Mouse (Mus musculus) ovary, postnatal 14 days (tissue): Measurements from ENCODE around the gene Gnb2.

Experiments
- DNase-seq: peaks from one replicate; pipeline ENCODE4 v3.0.0; 2022; ENCODE audit warnings: low spot score

Gnb2 gene

DNA sequence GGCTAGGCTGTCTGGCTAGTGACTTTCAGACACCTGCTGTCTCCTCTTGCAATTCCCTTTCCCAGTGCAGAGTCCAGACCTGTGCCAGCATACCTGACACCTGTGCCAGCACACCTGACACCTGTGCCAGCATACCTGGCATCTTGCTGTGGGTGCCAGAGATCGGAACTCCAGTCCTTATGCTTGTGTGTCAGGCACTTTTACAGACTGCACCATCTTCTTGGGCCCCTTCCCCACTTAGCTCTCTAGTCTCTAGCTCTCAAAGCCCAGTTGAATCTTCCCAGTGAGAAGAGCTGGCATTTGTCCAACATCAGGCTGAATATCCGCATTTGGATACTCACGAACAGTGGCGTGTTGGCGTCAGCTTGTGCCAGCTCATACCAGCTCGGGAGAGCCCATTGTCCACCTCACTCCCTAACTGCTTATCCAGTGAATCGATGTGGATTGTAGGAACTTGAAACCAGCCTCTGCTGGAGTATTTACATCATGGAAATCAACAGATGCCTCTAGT, 6.0 kb upstream of the Gnb2 start:
- no peak for DNase-seq

DNA sequence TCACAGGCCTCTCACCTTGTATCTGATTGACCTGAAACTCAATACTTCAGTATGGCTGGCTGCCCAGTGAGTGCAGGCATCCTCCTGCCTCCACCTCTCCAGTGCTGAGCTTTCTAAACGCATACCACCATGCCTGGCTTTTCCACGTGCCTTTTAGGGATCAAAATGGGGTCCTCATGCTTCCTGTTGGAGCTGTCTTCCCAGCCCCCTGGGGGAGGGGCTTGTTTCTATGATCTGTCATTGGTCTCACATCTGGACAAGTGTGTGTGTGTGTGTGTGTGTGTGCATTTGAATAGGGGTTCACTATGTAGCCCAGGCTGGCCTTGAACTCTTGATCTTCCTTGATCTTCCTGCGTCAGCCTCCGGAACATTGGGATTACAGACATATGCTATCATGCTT, 4.2 kb upstream of the Gnb2 start:
- no peak for DNase-seq

DNA sequence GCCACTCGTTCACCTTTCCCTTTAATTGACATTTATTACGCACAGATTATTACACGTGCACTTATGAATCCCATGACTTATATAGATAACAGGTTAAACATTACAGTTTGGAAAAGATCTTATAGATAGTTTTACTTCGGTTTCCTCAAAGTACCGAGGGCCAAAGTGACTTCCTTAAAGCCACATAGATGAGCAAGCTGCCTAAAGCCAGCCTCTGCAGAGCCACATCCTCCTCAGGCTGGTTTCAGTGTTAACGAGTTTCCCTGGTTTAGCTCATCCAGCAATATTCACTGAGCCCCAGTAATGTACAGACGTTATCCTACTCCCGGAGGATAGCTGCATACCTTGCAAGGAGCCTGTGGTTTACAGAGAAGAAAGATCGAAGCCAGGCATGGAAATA, 2.0 kb upstream of the Gnb2 start:
- no peak for DNase-seq

GRCm38 (mm10) chr5:137534762-137535161, 1.5 kb upstream of the Gnb2 start:
- no peak for DNase-seq

- no peak for DNase-seq
Observed at GRCm38 (mm10) chr5:137532808-137533116, 548 bp downstream of the Gnb2 start.

- no peak for DNase-seq
Observed at GRCm38 (mm10) chr5:137532131-137532807, 1.0 kb downstream of the Gnb2 start.

DNA sequence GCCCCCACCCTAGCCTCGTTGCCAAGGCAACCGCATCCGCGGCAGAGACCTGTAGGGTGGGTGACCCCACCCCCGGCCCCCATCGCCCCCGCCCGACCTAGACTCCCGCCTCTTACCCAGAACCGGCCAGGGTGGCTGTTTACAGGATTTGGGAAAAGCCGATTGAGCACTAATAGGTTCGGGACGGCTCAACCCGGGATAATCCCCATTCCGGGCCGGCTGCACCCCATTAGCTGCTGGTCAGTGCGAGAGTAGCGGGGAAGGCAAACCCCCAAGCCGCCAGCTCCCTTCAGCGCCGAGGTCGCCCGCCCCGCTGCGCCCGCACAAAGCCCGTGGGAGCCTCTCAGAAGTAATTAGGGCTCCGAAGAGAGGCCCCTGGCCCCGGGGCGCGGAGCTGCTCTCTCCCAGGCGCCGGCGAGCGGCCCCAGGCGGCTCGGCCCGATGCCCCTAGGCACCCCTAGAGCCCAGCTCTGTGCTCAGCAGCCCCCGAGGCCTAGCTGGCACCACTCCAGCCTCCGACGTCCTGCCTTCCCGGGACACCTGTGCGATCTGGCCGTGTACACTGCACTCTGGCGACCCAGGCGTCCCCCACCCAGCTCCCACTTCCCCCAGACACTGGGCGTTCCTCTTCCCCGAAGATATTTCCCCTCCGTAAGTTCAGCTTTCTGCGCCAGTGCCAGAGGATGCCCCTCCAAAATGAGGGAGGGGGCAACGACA, 1.7 kb downstream of the Gnb2 start:
- no peak for DNase-seq

DNA sequence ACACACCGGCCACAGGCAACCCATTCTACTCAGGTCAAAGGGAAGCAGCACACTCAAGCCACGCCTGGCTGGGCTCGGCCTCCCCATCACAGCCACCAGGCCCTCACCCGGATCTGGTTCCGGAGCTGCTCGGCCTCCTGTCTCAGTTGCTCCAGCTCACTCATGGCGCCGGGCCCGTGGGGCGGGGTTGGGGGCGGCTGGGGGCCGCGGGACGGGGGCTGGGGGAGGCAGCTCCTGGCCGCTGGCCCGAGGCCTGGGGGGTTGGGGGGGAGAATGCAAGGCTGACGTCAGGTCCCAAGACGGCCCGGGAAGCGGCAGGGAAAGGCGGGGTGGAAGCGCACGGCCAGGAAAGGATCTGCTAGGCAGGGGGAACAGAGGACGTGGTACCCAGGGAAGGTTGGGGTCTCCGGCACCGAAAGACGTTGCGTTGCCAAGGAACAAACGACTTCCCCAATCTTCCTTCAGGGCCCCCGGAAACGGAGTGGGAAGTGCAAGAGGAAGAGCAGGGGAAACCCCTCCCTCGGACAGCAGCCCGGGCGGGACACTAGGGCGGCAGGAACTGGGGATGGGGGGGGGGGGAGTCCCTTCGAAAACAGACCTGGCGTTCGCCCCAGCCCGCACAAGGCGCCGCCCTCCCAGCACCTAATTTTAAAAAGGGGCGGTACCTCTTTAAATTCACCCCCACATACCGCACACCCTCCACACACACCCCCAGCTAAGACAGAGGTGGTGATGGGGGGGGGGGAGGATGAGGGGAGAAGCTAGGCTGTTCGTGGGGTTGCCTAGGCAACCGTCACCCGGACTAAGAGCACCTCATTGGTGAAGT, 2.5 kb downstream of the Gnb2 start:
- peak; percentile 61 for DNase-seq

GRCm38 (mm10) chr5:137530075-137530474, 3.2 kb downstream of the Gnb2 start:
- no peak for DNase-seq

DNA sequence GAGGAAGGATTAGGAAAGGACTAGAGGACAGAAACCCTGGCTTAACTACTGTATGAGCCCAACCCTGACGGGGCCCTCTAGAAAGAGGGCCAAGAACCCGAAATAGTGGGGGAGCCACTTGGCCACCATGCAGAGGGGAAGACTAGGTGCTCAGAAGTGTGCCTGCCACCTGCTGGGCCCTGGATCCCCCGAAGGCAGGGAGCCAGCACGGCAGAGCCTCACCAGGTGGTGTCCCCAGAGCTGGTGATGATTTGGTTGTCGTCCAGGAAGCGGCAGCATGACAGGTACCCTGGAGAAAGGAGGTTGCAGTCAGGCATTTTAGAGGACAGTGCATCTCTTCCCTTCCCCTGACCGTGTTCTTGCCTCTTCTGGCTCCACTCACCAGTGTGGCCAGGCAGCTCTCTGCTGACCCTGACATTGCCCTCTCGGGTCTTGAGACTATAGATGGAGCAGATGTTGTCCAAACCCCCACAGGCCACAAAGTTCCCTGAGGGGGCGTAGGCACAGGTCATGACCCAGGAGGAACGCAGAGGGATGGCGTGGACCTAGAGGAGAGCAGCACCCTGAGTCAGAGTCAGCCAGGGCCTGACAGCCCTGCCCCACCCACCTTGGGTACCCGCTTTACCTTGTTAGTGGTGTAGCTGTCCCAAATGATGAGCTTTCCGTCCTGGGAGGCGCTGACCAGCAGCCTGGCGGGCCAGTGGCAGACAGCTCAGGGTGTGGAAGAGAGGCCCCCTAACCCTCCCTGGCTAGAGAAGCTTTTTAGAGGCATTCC, 3.9 kb downstream of the Gnb2 start:
- DNase-seq = no peak

DNA sequence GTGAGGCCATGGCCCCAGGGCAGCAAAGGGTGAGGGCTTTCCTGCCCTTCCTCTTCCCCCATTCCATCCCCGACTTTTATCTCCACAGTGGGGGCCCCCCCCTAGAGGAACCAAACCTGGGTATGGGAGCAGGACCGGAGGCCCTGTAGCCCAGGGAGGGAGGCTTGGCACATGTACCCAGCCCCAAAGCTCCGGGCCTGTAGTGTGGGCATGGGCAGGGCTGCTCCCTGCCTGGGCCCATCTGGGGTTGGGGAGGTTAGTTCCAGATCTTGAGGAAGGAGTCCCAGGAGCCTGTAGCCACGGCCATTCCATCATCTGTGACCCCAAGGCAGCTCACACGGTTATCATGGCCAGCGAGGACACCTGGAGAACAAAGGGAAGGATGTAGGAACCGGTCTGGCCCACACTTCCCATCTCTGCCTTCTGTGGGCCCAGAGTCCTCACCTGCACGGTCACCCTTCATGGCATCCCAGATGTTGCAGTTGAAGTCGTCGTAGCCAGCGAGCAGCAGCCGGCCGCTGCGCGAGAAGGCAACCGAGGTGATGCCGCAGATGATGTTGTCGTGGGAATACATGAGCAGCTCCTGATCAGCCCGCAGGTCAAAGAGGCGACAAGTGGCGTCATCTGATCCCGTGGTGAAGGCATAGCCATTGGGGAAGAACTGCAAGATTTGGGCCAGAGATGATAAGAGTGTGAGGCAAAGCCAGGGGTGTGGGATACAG, 4.9 kb downstream of the Gnb2 start:
- no peak for DNase-seq

GRCm38 (mm10) chr5:137527413-137527812, 5.9 kb downstream of the Gnb2 start:
- DNase-seq = no peak

GRCm38 (mm10) chr5:137526192-137526936, 6.9 kb downstream of the Gnb2 start:
- DNase-seq = no peak

DNA sequence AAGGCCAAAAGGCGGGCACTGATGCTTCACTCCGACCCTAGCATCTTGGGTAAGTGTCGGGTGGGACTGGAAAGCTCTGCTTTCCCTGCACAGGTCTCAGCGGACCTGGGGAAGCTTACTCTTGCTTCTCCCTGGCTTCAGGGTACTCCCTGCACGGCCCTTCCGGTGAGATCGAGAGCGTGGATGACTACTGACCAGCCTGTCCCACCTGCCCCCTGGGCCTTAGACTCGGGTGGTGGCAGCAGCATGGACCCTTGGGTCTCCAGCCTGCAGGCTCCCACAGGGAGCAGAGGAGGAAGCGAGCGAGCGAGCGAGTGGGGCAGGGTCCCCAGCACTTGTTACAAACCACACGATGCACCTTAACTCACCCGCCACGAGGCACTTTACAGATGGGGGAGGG, 7.8 kb downstream of the Gnb2 start:
- no peak for DNase-seq

DNA sequence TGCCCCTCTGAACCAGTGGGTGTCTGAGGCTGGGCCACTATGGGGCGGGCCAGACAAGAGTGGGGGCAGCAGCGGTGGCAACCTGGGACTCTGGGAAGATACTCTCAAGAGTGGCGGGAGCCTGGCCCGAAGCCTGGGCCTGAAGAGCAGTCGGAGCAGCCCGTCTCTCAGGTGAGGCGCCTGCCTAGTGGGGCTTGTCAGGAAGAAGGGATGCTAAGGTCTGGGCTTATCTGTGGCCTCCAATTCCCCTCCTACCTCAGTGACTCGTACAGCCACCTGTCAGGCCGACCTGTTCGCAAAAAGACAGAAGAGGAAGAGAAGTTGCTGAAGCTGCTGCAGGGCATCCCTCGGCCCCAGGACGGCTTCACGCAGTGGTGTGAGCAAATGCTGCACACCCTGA, 8.6 kb downstream of the Gnb2 start:
- no peak for DNase-seq

GRCm38 (mm10) chr5:137524251-137524515, 9.1 kb downstream of the Gnb2 start:
- DNase-seq = no peak

GRCm38 (mm10) chr5:137523396-137524250, 9.7 kb downstream of the Gnb2 start:
- DNase-seq = no peak

DNA sequence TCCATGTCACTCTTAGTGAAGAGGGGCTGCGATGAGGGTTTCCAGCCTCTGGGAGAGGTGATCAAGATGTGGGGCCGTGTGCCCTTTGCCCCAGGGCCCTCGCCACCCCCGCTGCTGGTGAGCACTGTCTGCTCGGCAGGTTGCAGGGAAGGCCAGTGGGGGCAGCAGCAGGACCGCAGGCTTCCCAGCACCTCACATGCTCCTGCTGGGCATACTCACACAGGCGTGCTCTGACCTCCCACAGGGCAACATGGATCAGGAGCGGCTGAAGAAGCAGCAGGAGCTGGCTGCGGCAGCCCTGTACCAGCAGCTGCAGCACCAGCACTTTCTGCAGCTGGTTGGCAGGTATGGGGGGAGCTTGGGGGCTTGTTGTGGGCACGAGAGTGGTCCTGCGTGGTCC, 10.6 kb downstream of the Gnb2 start:
- DNase-seq = no peak

DNA sequence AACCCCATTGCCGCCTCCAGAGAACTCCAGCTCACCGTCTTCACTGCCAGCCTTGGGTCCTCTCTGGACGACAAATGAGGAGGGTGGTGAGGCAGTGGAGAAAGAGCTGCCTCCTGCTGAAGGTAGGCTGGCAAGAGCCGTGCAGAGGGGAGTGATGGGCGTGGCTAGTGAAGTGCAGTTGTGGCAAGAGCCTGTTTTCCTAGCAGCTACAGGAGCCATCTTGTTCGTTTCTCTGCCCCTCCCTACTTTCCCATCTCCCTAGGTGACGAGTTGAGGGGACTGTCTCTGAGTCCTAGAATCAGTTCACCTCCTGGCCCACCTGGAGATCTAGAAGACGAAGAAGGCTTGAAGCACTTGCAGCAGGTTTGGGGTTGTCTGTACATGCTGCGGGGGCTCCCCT, 11.4 kb downstream of the Gnb2 start:
- no peak for DNase-seq
